Mouse (Mus musculus) intestine, postnatal 0 days (tissue): Measurements from ENCODE around the gene P2ry10b. TPM values are rescaled to one million over a fixed set of nuclear protein-coding genes. Genes with fewer than 3 reads are reported as not detected.

ENCODE experiments used
- ATAC-seq: fragments of 200-750 bp; cut with Nextera tagmentation; 2 replicates; pipeline ENCODE4 v1.8.0; 2017; ENCODE audit warnings: mild to moderate bottlenecking, moderate TSS enrichment, moderate library complexity
- H3K27ac ChIP-seq: fragments of 300-500 bp; sonication (generic); 2 replicates; pipeline ENCODE4 v1.5.1; 2014; ENCODE audit warnings: mild to moderate bottlenecking, low read depth, low read length, moderate library complexity
- H3K27me3 ChIP-seq: fragments of 300-500 bp; sonication (generic); replicated peaks from 2 replicates; pipeline ENCODE4 v1.6.1; 2014; ENCODE audit warnings: low read length, mixed read lengths; ENCODE audit not compliant: control insufficient read depth, insufficient read depth
- H3K36me3 ChIP-seq: fragments of 300-500 bp; sonication (generic); 2 replicates; pipeline ENCODE4 v1.6.1; 2014; ENCODE audit warnings: mild to moderate bottlenecking, moderate library complexity; ENCODE audit not compliant: control insufficient read depth, insufficient read depth
- H3K4me1 ChIP-seq: fragments of 300-500 bp; sonication (generic); replicated peaks from 2 replicates; pipeline ENCODE4 v1.6.1; 2014; ENCODE audit warnings: antibody characterized with exemption, low read length, mixed read lengths; ENCODE audit not compliant: control insufficient read depth, insufficient read depth
- H3K4me2 ChIP-seq: fragments of 300-500 bp; sonication (generic); replicated peaks from 2 replicates; pipeline ENCODE4 v1.6.1; 2014; ENCODE audit warnings: low read depth, mild to moderate bottlenecking, moderate library complexity
- H3K4me3 ChIP-seq: fragments of 300-500 bp; sonication (generic); 2 replicates; pipeline ENCODE4 v1.5.1; 2014; ENCODE audit warnings: low read depth, low read length
- H3K9ac ChIP-seq: fragments of 300-500 bp; sonication (generic); 2 replicates; pipeline ENCODE4 v1.6.1; 2014; ENCODE audit warnings: mild to moderate bottlenecking, low read depth, low read length
- H3K9me3 ChIP-seq: fragments of 300-500 bp; sonication (generic); 2 replicates; pipeline ENCODE4 v1.6.1; 2016; ENCODE audit warnings: mixed run types; ENCODE audit not compliant: control insufficient read depth
- CTCF ChIP-seq: sonication (generic); IDR thresholded peaks from 2 replicates; pipeline ENCODE4 v1.5.1; 2016; ENCODE audit warnings: low read depth, mild to moderate bottlenecking, control low read depth, antibody characterized with exemption, moderate library complexity
- WGBS: fragments of 180-500 bp; shearing (Covaris S2); extraction: QIAGEN DNeasy Blood & Tissue Kit; methylation state at CpG from one replicate; pipeline ENCODE4 v1.1.7; 2014; 5-methylcytosine and 5-hydroxymethylcytosine counted together
- polyA plus RNA-seq: library from polyadenylated mRNA; unstranded; fragments of >200 nt; fragmentation: Nextera tagmentation; extraction: Ambion mirVana; gene quantifications from 2 replicates; pipeline ENCODE4 v1.2.1, GENCODE M21; 2015

The P2ry10b gene
- polyA plus RNA-seq, 1 experiment from 2014 or later, result 0.31 TPM

DNA sequence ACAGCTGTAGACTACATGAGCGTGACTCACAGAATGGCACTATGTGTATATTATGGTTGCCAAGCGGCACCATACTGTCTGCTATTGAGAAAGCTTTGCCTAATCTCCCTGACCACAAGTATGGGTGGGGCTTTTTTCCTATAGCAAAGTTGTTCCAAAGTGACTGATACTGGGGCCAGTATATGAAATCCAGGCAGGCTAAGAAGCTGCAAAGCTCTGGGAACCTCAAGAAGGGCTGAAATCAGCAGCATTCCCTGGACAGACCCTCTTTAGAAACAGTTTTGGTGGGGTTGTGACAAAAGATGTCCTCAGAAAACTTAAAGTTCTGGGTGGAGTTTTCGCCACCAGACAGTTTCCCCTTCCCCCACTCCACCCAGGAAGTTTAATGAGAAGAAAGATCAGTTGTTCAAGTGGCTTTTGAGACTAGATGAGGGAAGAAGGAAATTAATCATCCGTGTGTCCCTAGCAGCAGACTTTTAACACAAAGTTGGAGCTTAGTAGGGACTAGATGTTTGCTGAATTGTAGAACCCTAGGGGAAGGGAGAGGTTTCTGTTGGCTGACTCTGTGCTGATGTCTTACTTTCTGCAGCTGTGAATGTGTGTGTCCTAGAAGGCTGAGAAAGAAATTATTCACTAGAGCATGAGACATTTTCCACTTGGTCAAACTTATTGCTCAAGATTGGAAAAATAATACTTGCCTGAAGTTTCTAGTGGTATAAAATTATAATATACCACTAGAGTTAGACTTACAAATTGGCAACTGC, 2.2 kb downstream of the P2ry10b start:
- no peaks in the 10 kb centered on the region for H3K9me3 ChIP-seq
- H3K4me1 ChIP-seq, result no peaks in the 10 kb centered on the region
- H3K4me2 ChIP-seq, result peak overlapping the region; percentile 32; the same call in 1 of the 2 replicates
- ATAC-seq, result no peak
- TF ChIP-seq CTCF, result no peak
- H3K4me3 ChIP-seq, result no peak overlapping the region
- no peaks in the 10 kb centered on the region for H3K36me3 ChIP-seq
- H3K27ac ChIP-seq, result no peak overlapping the region
- no peaks in the 10 kb centered on the region for H3K27me3 ChIP-seq
- no peak overlapping the region for H3K9ac ChIP-seq
- WGBS, result 58% methylated on average over 4 of the region's 4 CpGs

GRCm38 (mm10) chrX:107156021-107156420, 7.3 kb downstream of the P2ry10b start:
- Histone ChIP-seq H3K9me3 (no peaks in the 10 kb centered on the region), H3K9ac (no peak overlapping the region), H3K4me2 (no peak overlapping the region), H3K36me3 (no peaks in the 10 kb centered on the region), H3K27ac (no peak overlapping the region), H3K27me3 (no peaks in the 10 kb centered on the region), H3K4me1 (no peaks in the 10 kb centered on the region), H3K4me3 (no peak overlapping the region)
- WGBS, result 70% methylated on average over 2 of the region's 2 CpGs
- TF ChIP-seq CTCF, result no peak
- ATAC-seq, result no peak

- H3K27me3 ChIP-seq, result no peaks in the 10 kb centered on the region
- H3K4me3 ChIP-seq, result no peak overlapping the region
- no peak overlapping the region for H3K9ac ChIP-seq
- no peak for ATAC-seq
- H3K9me3 ChIP-seq, result no peaks in the 10 kb centered on the region
- H3K4me1 ChIP-seq, result no peaks in the 10 kb centered on the region
- peak; percentile 44; the same call in 1 of the 2 replicates for TF ChIP-seq CTCF
- no peak overlapping the region for H3K4me2 ChIP-seq
- no peaks in the 10 kb centered on the region for H3K36me3 ChIP-seq
- H3K27ac ChIP-seq, result no peak overlapping the region
These were observed 11.8 kb downstream of the P2ry10b start for GRCm38 (mm10) chrX:107160496-107160895.

DNA sequence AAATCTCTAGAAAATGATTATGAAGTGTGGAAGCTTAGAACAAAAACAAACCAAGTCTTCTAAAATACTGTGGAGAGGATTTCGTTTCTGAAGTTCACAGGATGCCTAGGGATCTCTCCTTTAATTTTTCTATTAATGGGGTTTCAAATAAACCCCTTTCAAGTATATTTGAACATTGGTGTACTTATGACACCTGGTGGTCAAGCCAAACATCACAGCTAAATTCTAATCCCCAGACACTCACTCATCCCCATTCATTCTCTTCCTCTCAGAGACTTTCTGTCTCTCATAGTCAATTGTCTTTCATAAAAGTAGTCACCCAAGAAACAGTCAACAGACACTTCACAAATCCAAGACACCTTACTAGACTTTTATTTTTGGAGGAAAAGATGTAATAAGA, 19.6 kb downstream of the P2ry10b start:
- WGBS, result 10% methylated on average over 1 of the region's 1 CpGs
- TF ChIP-seq CTCF, result peak; percentile 49

DNA sequence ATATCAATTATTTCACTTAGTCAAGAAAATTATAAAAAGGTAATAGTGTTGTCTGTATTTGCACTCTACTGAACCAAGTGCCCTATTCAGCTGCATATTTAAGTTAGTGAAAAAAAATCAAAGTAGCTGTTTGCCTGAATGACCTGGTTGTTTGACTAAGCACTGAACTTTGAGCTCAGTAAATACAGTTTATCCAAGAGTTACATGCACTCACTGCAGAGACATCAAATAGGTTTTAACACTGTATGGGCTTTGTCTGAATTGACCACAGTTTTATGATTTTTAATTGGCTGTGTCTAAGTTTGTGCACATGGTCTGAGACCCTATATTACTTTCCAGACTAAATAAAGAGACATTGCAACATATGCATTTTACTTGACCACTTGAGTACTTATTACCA, 20.4 kb downstream of the P2ry10b start:
- Histone ChIP-seq H3K4me2 (no peak overlapping the region), H3K27ac (no peak overlapping the region), H3K27me3 (no peaks in the 10 kb centered on the region), H3K4me3 (no peak overlapping the region), H3K9ac (no peak overlapping the region), H3K36me3 (no peaks in the 10 kb centered on the region), H3K4me1 (no peaks in the 10 kb centered on the region), H3K9me3 (no peaks in the 10 kb centered on the region)
- no peak for TF ChIP-seq CTCF
- ATAC-seq, result no peak

More for the DNA sequence above, 19.6 kb downstream of the P2ry10b start:
- no peak for ATAC-seq
- H3K27ac ChIP-seq, result no peak overlapping the region
- H3K9ac ChIP-seq, result no peak overlapping the region
- no peaks in the 10 kb centered on the region for H3K27me3 ChIP-seq
- no peak overlapping the region for H3K4me3 ChIP-seq
- no peaks in the 10 kb centered on the region for H3K36me3 ChIP-seq
- H3K4me2 ChIP-seq, result no peak overlapping the region
- no peaks in the 10 kb centered on the region for H3K4me1 ChIP-seq
- H3K9me3 ChIP-seq, result no peaks in the 10 kb centered on the region

DNA sequence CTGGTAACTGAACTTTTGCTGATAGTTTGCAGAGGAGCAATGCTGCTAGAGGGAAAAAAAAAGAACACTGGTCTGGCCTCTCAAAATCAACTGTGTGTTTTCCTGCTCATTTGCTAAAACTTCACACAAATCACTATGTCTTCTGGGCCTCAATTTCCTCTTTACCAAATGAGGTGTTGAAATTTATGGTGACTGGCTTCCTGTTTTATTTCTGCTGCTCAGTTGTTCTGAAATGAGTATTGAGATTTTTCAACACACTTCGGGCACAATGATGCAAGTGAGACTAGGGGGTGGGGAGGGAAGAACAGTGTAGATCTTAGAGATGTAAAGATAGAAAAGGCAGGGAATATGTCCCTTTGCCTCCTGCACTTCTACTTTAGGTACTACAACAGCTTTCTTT, 30.0 kb downstream of the P2ry10b start:
- no peak overlapping the region for H3K9ac ChIP-seq
- no peak for TF ChIP-seq CTCF
- no peak for ATAC-seq
- H3K27ac ChIP-seq, result no peak overlapping the region
- no peak overlapping the region for H3K4me2 ChIP-seq
- no peaks in the 10 kb centered on the region for H3K27me3 ChIP-seq
- 52% methylated on average over 1 of the region's 1 CpGs for WGBS
- H3K36me3 ChIP-seq, result no peaks in the 10 kb centered on the region
- no peak overlapping the region for H3K4me3 ChIP-seq
- no peaks in the 10 kb centered on the region for H3K4me1 ChIP-seq
- H3K9me3 ChIP-seq, result no peaks in the 10 kb centered on the region
